Mouse (Mus musculus) ovary, adult 18-20 months (tissue): Measurements from ENCODE around the gene Ccnq.
"Not testable (repeated sequence)": the region's sequence is repeated elsewhere in the genome, so short reads cannot be mapped to it uniquely, and the experiment has no call there.

Experiments used
- DNase-seq: peaks from one replicate; pipeline ENCODE4 v3.0.0; 2022; ENCODE audit warnings: low spot score, mixed read lengths

The Ccnq gene

DNA sequence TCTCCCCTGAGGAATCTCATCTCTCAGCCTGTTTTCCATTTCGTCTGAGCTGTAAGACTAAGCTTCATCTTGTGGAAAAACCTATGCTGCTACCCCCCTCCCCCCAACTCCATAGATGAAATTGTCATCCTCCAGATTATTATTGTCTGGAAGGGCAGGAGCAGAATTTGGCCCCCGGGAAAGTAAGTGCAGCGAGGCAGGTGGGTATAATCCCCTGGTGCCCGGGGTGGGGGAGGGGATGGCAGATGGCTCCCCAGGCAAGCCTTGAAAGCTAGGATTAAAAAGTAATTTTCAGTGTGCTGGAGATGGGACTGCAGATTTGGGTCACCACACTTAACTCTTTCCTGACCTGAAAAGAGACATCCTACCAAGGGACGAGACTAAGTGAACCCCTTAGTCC, 10.7 kb upstream of the Ccnq start:
- DNase-seq, result no peak

DNA sequence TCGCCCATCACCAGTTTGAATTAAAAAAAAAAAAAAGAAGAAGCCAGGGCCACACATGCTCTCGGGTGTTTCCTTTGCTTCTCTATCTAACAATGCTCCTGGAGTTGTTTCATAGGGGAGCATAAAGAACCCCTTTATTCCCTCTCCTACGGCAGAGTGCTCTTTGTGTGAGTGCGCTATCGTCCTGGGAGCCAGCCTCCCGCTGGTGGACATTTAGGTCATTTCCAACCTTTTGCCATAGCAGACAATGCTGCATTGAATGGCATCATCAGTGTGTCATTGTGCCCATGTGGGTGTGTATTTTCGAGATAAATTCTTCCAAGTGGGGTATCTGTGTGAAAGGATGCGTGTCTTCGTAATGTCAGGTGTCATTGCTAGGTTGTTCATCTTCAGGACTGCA, 9.6 kb upstream of the Ccnq start:
- DNase-seq, result no peak

GRCm38 (mm10) chr11:78755299-78755698, 3.8 kb upstream of the Ccnq start:
- no peak for DNase-seq

- DNase-seq, result not testable (repeated sequence)
Measured at GRCm38 (mm10) chr11:78754177-78754576, 2.6 kb upstream of the Ccnq start.

DNA sequence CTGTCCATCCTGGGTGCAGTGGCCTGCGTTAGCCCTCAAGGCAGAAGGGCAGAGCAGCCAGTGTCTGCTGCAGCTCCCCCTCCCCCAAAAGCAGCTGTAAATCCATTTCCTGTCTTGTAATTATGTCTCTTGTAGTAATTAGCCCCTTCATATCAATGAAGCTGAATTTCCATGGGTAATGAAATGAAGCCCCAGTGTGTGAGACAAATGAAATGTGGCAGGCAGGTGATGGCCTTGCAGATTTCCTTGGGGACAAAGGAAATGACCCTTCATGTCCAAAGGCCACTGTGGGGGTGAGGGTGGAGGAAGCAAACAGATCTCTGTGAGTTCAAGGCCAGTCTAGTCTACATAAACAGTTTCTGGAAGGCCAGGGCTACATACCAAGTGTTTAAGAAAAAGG, 1.7 kb upstream of the Ccnq start:
- no peak for DNase-seq

DNA sequence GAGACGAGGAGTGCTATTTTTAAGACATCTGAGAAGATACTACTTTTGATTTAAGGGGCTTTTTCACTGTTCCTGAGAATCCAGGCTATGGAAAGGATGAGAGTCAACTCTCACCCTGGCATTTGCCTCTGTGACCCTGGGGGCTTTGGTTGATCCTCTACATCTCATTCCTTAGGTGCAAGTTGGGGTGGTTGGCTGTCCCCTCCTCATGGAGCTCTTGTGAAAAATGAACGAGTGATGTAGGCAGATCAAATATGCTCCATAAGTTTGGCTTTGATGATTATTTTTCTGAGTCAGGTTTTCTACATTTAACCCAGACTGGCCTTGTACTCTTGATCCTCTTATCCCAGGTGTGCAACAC, 294 bp upstream of the Ccnq start:
- DNase-seq, result no peak

DNA sequence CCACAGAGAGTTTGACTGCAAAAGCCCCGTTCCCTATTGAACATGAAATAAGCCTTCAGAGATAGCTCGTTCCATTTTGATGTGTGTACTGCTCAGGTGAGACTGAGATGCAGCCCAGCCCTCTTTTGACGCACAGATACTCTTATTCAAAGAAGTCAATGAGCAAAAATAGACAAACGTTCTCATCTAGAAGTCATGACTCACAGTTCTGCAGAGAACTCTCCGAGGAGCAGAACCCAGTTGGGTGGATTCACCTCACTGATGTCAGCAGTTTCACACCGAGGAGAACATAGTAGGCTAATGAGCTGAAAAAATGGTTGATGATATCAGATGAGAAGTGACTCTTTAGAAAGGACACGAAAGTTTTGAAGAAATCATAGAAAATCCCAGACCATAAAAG, 5.3 kb downstream of the Ccnq start:
- no peak for DNase-seq

DNA sequence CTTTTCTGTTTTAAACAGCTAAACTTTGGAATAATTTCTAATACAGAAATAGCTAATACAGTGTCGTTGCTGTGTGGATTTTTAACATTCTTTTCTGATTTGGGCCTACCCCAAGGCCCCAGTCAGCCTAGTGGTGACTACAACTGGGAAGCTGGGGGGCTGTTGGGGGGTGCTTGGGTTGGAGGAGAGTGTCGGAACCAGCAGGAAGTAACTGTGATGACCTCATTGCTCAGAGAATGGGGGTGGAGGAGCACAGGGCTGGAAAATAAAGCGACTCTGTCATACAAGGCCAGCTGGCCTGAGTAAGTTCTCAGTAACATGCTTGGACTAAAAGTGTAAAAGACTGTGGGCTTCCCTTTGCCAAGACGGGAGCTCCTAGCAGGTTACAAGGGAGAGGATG, 6.1 kb downstream of the Ccnq start:
- DNase-seq, result no peak

GRCm38 (mm10) chr11:78742461-78742860, 9.1 kb downstream of the Ccnq start:
- DNase-seq, result no peak

GRCm38 (mm10) chr11:78741958-78742357, 9.6 kb downstream of the Ccnq start:
- no peak for DNase-seq

GRCm38 (mm10) chr11:78739361-78739760, 12.2 kb downstream of the Ccnq start:
- no peak for DNase-seq

GRCm38 (mm10) chr11:78736877-78737408, 14.6 kb downstream of the Ccnq start:
- DNase-seq, result no peak

DNA sequence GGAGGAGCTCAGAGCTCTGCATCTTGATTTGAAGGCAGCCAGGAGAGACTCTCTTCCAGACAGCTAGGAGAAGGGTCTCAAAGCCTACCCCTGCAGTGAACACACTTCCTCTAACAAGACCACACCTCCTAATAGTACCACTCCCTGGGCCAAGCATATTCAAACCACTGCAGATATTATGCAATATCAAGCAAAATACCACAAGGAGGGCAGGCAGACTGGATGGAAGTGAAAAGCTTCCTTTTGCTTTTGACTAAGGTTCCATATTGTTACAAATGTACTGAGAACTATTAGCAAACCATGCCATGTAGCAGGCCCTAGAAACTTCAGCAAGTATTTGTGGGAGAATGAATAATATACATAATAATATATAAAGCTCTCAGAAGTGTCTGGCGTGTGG, 16.4 kb downstream of the Ccnq start:
- DNase-seq, result no peak

DNA sequence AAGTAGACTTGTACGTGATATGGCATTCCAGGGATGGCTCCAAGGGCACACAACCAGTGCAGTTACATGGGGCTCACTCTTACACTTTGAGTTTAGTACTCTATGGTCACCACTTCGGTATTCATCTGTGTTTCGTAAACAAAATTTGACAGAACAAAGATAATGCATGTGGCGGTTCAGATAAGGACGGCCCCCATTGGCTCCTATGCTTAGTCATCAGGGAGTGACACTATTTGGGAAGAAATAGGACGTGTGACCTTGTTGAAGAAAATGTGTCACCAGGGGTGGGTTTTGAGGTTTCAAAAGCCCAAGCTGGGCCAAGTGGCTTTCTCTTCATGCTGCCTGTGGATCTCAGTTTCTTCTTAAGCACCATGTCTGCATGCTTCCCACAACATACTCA, 18.9 kb downstream of the Ccnq start:
- DNase-seq, result no peak

- DNase-seq, result no peak
Measured at GRCm38 (mm10) chr11:78730902-78731301, 20.6 kb downstream of the Ccnq start.

GRCm38 (mm10) chr11:78728041-78728440, 23.5 kb downstream of the Ccnq start:
- DNase-seq, result no peak

DNA sequence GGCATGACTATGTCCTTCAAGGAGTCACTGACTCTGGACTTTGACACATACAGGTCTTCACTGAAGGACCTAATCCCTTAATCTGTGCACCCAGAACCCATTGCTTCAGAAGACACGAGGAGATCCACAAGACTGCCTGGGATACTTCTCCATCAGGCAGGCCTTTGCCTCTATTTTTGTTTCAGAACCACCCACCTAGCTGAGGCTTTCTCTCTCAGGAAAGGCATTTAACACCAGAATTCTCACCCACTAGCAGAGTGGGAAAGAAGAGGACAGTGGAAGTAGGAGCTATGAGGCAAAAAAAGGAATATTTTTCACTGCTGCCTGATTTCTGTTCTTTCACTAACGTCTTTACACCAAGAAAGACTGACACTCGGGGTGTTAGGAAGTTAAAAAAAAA, 25.2 kb downstream of the Ccnq start:
- DNase-seq, result no peak

DNA sequence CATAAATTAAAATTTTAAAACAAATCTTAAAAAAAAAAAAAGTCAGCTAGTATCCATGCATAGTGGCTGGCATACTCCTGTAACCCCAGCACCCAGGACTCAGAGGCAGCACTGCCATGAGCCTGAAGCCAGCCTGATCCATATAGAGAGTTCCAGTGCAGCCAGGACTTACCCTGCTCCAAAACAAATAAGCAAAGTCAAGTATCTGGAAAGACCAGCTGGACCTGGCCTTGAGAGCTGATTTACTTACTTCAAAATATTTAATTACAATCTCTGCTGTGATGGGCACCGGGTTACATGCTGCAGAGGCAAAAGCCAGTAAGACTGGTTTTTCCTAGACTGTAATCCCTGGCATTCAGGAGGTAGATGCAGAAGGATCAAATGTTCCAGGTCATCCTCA, 26.7 kb downstream of the Ccnq start:
- no peak for DNase-seq

DNA sequence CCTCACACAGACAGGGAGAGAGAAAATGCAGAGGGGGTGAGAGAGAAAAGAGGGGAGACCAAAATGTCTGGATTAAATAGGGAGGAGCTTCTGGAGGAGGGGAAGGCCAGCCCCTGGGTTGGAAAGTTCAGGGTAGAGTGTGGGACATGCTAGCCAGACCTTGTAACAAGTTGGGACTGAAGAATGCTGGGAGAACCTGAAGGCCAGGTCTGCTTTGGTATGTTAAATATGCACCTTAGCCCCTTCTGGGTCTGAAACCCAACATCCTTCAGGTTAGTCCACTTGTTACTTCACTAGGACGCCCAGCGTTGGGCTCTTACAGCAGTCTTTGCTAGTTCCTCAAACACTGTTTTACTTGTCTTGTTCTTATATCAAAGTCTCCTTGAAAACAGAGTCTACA, 30.1 kb downstream of the Ccnq start:
- no peak for DNase-seq

- DNase-seq, result no peak
Measured at GRCm38 (mm10) chr11:78717655-78718054, 33.9 kb downstream of the Ccnq start.

DNA sequence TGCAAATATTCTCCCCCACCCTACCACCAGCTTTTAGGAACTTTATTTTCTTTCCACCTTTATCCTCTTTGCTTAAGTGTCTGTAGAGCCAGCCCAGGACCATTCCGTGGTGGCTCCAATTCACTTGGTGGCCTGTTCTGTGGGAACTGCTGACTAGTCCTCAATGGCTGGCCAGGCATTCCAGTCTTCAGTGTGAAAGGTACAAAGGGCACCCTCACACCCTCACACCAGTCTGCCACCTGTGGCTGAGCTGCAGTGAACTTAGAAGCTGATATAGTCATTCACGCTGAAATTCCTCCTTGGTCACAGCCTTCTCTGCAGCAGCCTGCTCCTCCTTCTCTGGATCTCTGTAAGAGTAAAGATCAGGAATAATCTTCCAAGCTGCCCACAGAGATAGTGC, 42.9 kb downstream of the Ccnq start:
- DNase-seq, result no peak

GRCm38 (mm10) chr11:78706026-78706425, 45.5 kb downstream of the Ccnq start:
- no peak for DNase-seq

DNA sequence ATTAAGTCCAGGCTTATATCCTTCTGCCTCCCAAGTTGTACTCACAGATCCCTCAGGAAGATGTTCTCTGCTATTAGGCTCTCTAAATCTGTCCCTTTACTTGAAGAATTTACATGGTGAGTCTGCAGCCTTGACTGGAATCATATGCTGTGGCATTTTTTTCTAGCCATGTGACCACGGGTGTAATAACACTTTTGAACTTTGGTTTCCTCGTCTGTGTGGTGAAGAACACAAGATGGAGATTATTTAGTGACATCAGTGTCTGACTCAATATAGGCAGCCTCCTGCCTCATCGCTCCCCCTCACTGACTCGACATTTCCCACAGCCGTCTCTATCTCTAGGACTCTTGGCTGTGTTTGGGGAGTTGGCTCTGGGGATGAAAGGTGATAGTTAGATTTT, 48.4 kb downstream of the Ccnq start:
- no peak for DNase-seq

- no peak for DNase-seq
Measured at GRCm38 (mm10) chr11:78702319-78702718, 49.2 kb downstream of the Ccnq start.
